Mouse (Mus musculus): ENCODE data around the gene Zbtb2.

DNA sequence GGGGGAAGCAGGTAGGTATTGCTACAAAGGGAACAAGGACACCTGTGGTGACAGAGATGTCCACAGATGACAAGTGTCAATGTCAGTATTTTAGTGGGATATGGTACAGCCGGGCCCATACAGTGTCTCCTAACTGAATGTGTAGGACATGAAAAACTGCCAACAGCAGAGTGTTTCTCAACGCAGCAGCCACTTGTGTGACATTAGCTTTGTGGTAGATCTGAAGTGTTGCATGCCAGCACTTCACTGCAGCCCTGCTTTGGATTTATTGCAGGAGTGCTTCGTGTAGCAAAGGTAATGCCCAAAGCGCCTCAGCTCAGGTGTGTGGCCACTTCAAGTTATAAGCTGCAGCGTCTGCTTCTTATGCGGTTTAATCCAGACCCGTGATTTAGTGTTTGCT, 11.0 kb downstream of the Zbtb2 start:
- TF ChIP-seq CTCF (IDR thresholded peaks at IDR 0.05; ENCODE audit: insufficient read depth, low read depth, low read length) (no peak), POLR2A (IDR thresholded peaks at IDR 0.05; ENCODE audit: insufficient read depth, low read depth, low read length) (no peak)

Measured in olfactory bulb, adult 2 months (tissue).